Mouse (Mus musculus) liver, adult 2 months (tissue): ENCODE data around the gene Med15. TPM values are rescaled to one million over a fixed set of nuclear protein-coding genes. Genes with fewer than 3 reads are reported as not detected.

Source experiments
- DNase-seq: peaks from one replicate; pipeline ENCODE4 v3.0.0-alpha.2; 2011; ENCODE audit warnings: low read depth, low spot score; ENCODE audit errors: extremely low read depth
- H3K27ac ChIP-seq: fragments of 200-500 bp; replicated peaks from 2 replicates; pipeline ENCODE4 v1.5.1; 2012; ENCODE audit warnings: low read depth, mild to moderate bottlenecking, control low read depth, inconsistent platforms, low read length; ENCODE audit not compliant: insufficient read depth
- H3K27me3 ChIP-seq: fragments of 200-500 bp; 2 replicates; pipeline ENCODE4 v1.6.1; 2012; ENCODE audit warnings: mild to moderate bottlenecking, moderate library complexity, low read length, inconsistent platforms; ENCODE audit not compliant: control insufficient read depth, insufficient read depth
- H3K36me3 ChIP-seq: fragments of 200-500 bp; 2 replicates; pipeline ENCODE4 v1.6.1; 2012; ENCODE audit warnings: low read length, inconsistent platforms; ENCODE audit not compliant: control insufficient read depth, insufficient read depth
- H3K4me1 ChIP-seq: fragments of 200-500 bp; 2 replicates; pipeline ENCODE4 v1.6.1; 2011; ENCODE audit warnings: low read length; ENCODE audit not compliant: control insufficient read depth, insufficient read depth
- H3K4me3 ChIP-seq: fragments of 200-500 bp; 2 replicates; pipeline ENCODE4 v1.5.1; 2011; ENCODE audit warnings: low read depth, mild to moderate bottlenecking, control low read depth, low read length, moderate library complexity; ENCODE audit not compliant: insufficient read depth
- H3K79me2 ChIP-seq: fragments of 200-500 bp; 2 replicates; pipeline ENCODE4 v1.6.1; 2012; ENCODE audit warnings: inconsistent platforms, mild to moderate bottlenecking, low read length, moderate library complexity; ENCODE audit not compliant: control insufficient read depth, insufficient read depth
- H3K9ac ChIP-seq: fragments of 200-500 bp; 2 replicates; pipeline ENCODE4 v1.6.1; 2012; ENCODE audit warnings: low read depth, mild to moderate bottlenecking, control low read depth, inconsistent platforms, low read length
- CTCF ChIP-seq: fragments of 200-500 bp; IDR thresholded peaks from 2 replicates; pipeline ENCODE4 v1.5.1; 2011; ENCODE audit warnings: low read depth, low read length, control low read depth
- POLR2A ChIP-seq: fragments of 200-500 bp; IDR thresholded peaks from 2 replicates; pipeline ENCODE4 v1.6.1; 2011; ENCODE audit warnings: low read length, control low read depth; ENCODE audit not compliant: insufficient read depth; ENCODE audit errors: extremely low read depth
- WGBS: fragments of 180-500 bp; shearing (Covaris S2); methylation state at CpG from one replicate; pipeline ENCODE4 v1.1.7; 2018; 5-methylcytosine and 5-hydroxymethylcytosine counted together
- polyA plus RNA-seq: library from polyadenylated mRNA; depleted of rRNA; stranded (reverse); fragments of >200 nt; gene quantifications from 2 replicates; pipeline ENCODE4 v1.2.3, GENCODE M21; 2012
- total RNA-seq: library from RNA; depleted of rRNA; stranded (reverse); fragments of >200 nt; gene quantifications from 2 replicates; pipeline ENCODE4 v1.2.3, GENCODE M21; 2014

The Med15 gene
- total and polyA plus RNA-seq, 2 experiments, result 14.8 to 49.7 TPM

GRCm38 (mm10) chr16:17639081-17639480 is 93.6 kb downstream of the Med15 start:
- H3K4me3 ChIP-seq, result no peak overlapping the region
- H3K79me2 ChIP-seq, result no peaks in the 10 kb centered on the region
- H3K9ac ChIP-seq, result no peak overlapping the region
- TF ChIP-seq CTCF (no peak), POLR2A (no peak)
- 68% methylated on average over 3 of the region's 3 CpGs for WGBS
- DNase-seq, result no peak
- H3K27ac ChIP-seq, result no peak overlapping the region
- H3K27me3 ChIP-seq, result no peaks in the 10 kb centered on the region
- peaks cover 5% of the 10 kb centered on the region; the same call in 1 of the 2 replicates for H3K36me3 ChIP-seq
- no peaks in the 10 kb centered on the region for H3K4me1 ChIP-seq

- TF ChIP-seq CTCF (no peak), POLR2A (no peak)
- no peak for DNase-seq
- Histone ChIP-seq H3K4me3 (no peak overlapping the region), H3K27me3 (no peaks in the 10 kb centered on the region), H3K27ac (no peak overlapping the region), H3K79me2 (no peaks in the 10 kb centered on the region), H3K9ac (no peak overlapping the region), H3K4me1 (no peaks in the 10 kb centered on the region), H3K36me3 (peaks cover 5% of the 10 kb centered on the region; the same call in 1 of the 2 replicates)
- WGBS, result 96% methylated on average over 9 of the region's 9 CpGs
These were observed 94.6 kb downstream of the Med15 start for GRCm38 (mm10) chr16:17638036-17638628.

GRCm38 (mm10) chr16:17637610-17638009 is 95.1 kb downstream of the Med15 start:
- Histone ChIP-seq H3K4me3 (no peak overlapping the region), H3K36me3 (peaks cover 5% of the 10 kb centered on the region; the same call in 1 of the 2 replicates), H3K9ac (no peak overlapping the region), H3K4me1 (no peaks in the 10 kb centered on the region), H3K27ac (no peak overlapping the region), H3K79me2 (no peaks in the 10 kb centered on the region), H3K27me3 (no peaks in the 10 kb centered on the region)
- TF ChIP-seq CTCF (peak; percentile 21; the same call in 1 of the 2 replicates), POLR2A (no peak)
- no peak for DNase-seq
- WGBS, result 93% methylated on average over 2 of the region's 2 CpGs

- H3K4me1 ChIP-seq, result no peaks in the 10 kb centered on the region
- H3K9ac ChIP-seq, result no peak overlapping the region
- no peak overlapping the region for H3K27ac ChIP-seq
- TF ChIP-seq CTCF, result no peak
- TF ChIP-seq POLR2A, result no peak
- no peaks in the 10 kb centered on the region for H3K79me2 ChIP-seq
- WGBS, result 84% methylated on average over 2 of the region's 2 CpGs
- no peak overlapping the region for H3K4me3 ChIP-seq
- no peak for DNase-seq
- no peaks in the 10 kb centered on the region for H3K27me3 ChIP-seq
- peaks cover 3% of the 10 kb centered on the region; the same call in 1 of the 2 replicates for H3K36me3 ChIP-seq
These were observed 95.8 kb downstream of the Med15 start for GRCm38 (mm10) chr16:17636904-17637303.

- Histone ChIP-seq H3K36me3 (peaks cover 21% of the 10 kb centered on the region), H3K27me3 (no peaks in the 10 kb centered on the region), H3K79me2 (no peaks in the 10 kb centered on the region), H3K27ac (no peak overlapping the region), H3K9ac (no peak overlapping the region), H3K4me1 (no peaks in the 10 kb centered on the region), H3K4me3 (no peak overlapping the region)
- TF ChIP-seq POLR2A (no peak), CTCF (peak; percentile 32)
- WGBS, result 84% methylated on average over 8 of the region's 8 CpGs
- no peak for DNase-seq
These were observed 99.1 kb downstream of the Med15 start for GRCm38 (mm10) chr16:17633481-17634181.

- H3K27me3 ChIP-seq, result no peaks in the 10 kb centered on the region
- H3K4me3 ChIP-seq, result no peak overlapping the region
- 98% methylated on average over 2 of the region's 2 CpGs for WGBS
These were observed 100.1 kb downstream of the Med15 start for GRCm38 (mm10) chr16:17632580-17632979.

More at GRCm38 (mm10) chr16:17632580-17632979, 100.1 kb downstream of the Med15 start:
- DNase-seq, result no peak
- peaks cover 28% of the 10 kb centered on the region for H3K36me3 ChIP-seq
- H3K9ac ChIP-seq, result no peak overlapping the region
- H3K27ac ChIP-seq, result no peak overlapping the region
- no peaks in the 10 kb centered on the region for H3K79me2 ChIP-seq
- H3K4me1 ChIP-seq, result no peaks in the 10 kb centered on the region
- TF ChIP-seq CTCF (no peak), POLR2A (no peak)
